Mouse (Mus musculus) kidney, postnatal 0 days (tissue): ENCODE measurements around the gene Dcaf15. TPM values are rescaled to one million over a fixed set of nuclear protein-coding genes. Genes with fewer than 3 reads are reported as not detected.
A peak's percentile ranks its signal among the peaks of the same experiment; 100 is the strongest.

Source experiments
- ATAC-seq: fragments of 200-750 bp; cut with Nextera tagmentation; replicated peaks from 2 replicates; pipeline ENCODE4 v1.8.0; 2017; ENCODE audit warnings: low read depth, moderate number of reproducible peaks, moderate TSS enrichment, moderate library complexity; ENCODE audit not compliant: low FRiP score
- DNase-seq: peaks from one replicate; pipeline ENCODE4 v3.0.0-alpha.2; 2016; ENCODE audit warnings: low spot score
- H3K27ac ChIP-seq: fragments of 300-500 bp; sonication (generic); 2 replicates; pipeline ENCODE4 v1.5.1; 2014; ENCODE audit warnings: mild to moderate bottlenecking
- H3K27me3 ChIP-seq: fragments of 300-500 bp; sonication (generic); 2 replicates; pipeline ENCODE4 v1.6.1; 2014; ENCODE audit warnings: low read length, mixed read lengths; ENCODE audit not compliant: insufficient read depth
- H3K36me3 ChIP-seq: fragments of 300-500 bp; sonication (generic); 2 replicates; pipeline ENCODE4 v1.6.1; 2014; ENCODE audit warnings: low read length, mixed read lengths; ENCODE audit not compliant: insufficient read depth
- H3K4me1 ChIP-seq: fragments of 300-500 bp; sonication (generic); replicated peaks from 2 replicates; pipeline ENCODE4 v1.6.1; 2014; ENCODE audit warnings: antibody characterized with exemption, low read length, mixed read lengths; ENCODE audit not compliant: insufficient read depth
- H3K4me2 ChIP-seq: fragments of 300-500 bp; sonication (generic); 2 replicates; pipeline ENCODE4 v1.6.1; 2014; ENCODE audit warnings: mild to moderate bottlenecking, low read length, moderate library complexity, mixed read lengths
- H3K4me3 ChIP-seq: fragments of 300-500 bp; sonication (generic); replicated peaks from 2 replicates; pipeline ENCODE4 v1.5.1; 2014; ENCODE audit warnings: low read depth, low read length
- H3K9ac ChIP-seq: fragments of 300-500 bp; sonication (generic); 2 replicates; pipeline ENCODE4 v1.6.1; 2014; ENCODE audit warnings: low read depth, low read length
- H3K9me3 ChIP-seq: fragments of 300-500 bp; sonication (generic); replicated peaks from 2 replicates; pipeline ENCODE4 v1.6.1; 2016; ENCODE audit warnings: low read length, inconsistent platforms, mixed read lengths
- CTCF ChIP-seq: IDR thresholded peaks from 2 replicates; pipeline ENCODE4 v1.5.1; 2016; ENCODE audit warnings: antibody characterized with exemption, low read depth, mild to moderate bottlenecking, moderate library complexity
- WGBS: fragments of 180-500 bp; shearing (Covaris S2); extraction: QIAGEN DNeasy Blood & Tissue Kit; methylation state at CpG from one replicate; pipeline ENCODE4 v1.1.7; 2014; 5-methylcytosine and 5-hydroxymethylcytosine counted together
- polyA plus RNA-seq: library from polyadenylated mRNA; unstranded; fragments of >200 nt; fragmentation: Nextera tagmentation; extraction: Ambion mirVana; gene quantifications from 2 replicates; pipeline ENCODE4 v1.2.1, GENCODE M21; 2015

Dcaf15 gene
- polyA plus RNA-seq, 1 experiment from 2014 or later = 7.5 TPM

DNA sequence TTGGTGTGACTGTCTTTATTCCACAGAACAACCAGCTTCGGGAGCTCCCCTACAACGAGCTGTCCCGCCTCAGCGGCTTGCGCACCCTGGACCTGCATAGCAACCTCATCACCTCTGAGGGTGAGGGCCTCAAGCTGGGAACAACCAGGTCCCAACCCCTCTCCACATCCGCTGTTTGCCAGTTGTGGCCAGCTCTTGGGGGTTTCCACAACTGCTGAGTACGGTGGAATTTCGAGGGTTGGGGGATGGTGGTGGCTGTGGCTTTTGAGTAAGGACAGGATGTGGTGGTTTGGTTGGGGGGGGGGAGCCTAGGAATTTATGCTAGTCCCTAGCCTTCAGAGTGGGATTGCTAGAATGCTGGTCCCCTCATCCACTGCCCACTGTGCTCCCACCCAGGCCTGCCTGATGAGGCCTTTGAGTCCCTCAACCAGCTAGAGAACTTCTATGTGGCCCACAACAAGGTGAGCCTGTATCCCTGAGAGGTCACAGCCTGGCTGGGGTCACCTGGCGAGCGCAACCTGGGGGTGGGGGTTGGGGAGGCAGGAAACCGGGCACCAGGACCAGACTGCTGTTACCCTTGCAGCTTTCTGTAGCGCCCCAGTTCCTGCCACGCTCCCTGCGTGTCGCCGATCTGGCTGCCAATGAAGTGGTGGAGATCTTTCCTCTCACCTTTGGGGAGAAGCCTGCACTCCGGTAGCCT, 22.8 kb upstream of the Dcaf15 start:
- H3K4me1 ChIP-seq = no peaks in the 10 kb centered on the region
- H3K9me3 ChIP-seq = no peaks in the 10 kb centered on the region
- no peak overlapping the region for H3K9ac ChIP-seq
- no peak overlapping the region for H3K4me2 ChIP-seq
- DNase-seq (no peak), ATAC-seq (no peak)
- no peak for TF ChIP-seq CTCF
- no peak overlapping the region for H3K27ac ChIP-seq
- no peaks in the 10 kb centered on the region for H3K27me3 ChIP-seq
- H3K4me3 ChIP-seq = no peak overlapping the region
- 58% methylated on average over 17 of the region's 17 CpGs for WGBS
- H3K36me3 ChIP-seq = no peaks in the 10 kb centered on the region; the same call in 1 of the 2 replicates

DNA sequence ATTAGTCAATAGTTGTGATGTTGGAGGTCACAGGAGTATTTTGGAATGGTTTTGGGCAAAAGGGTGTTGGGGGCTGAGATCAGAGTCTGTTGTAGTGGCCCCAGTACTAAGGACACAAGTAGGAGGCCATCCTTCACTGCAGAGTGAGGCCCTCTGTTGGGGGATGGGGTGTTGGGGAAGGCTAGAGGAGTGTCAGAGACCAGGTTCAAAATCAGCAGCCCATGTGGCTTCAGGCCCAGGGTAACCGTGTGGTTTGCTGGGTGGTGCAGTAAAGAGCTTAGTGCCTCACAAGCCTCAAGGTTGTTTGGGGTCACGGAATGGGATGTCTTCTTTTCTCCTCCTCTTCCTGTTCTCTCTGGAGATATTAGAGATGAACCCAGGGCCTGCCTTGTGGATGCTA, 22.2 kb upstream of the Dcaf15 start:
- H3K9me3 ChIP-seq = no peaks in the 10 kb centered on the region
- no peaks in the 10 kb centered on the region for H3K27me3 ChIP-seq
- no peaks in the 10 kb centered on the region for H3K36me3 ChIP-seq
- H3K4me3 ChIP-seq = no peak overlapping the region
- WGBS = 60% methylated on average over 2 of the region's 2 CpGs
- no peak overlapping the region for H3K4me2 ChIP-seq
- ATAC-seq (no peak), DNase-seq (no peak)
- H3K27ac ChIP-seq = no peak overlapping the region
- no peak for TF ChIP-seq CTCF
- no peak overlapping the region for H3K9ac ChIP-seq
- H3K4me1 ChIP-seq = no peaks in the 10 kb centered on the region

- no peak within 1 kb of the TSS for H3K27ac ChIP-seq
- no peaks in the 10 kb centered on the region for H3K4me1 ChIP-seq
- no peaks in the 10 kb centered on the region for H3K36me3 ChIP-seq
- H3K4me3 ChIP-seq = no peak within 1 kb of the TSS
- no peak within 1 kb of the TSS for H3K4me2 ChIP-seq
- no peaks in the 10 kb centered on the region for H3K9me3 ChIP-seq
- no peak within 1 kb of the TSS for H3K9ac ChIP-seq
- 0 out of 2 replicates have a peak, but pooled peaks have one; percentile 33 for ATAC-seq
- WGBS = 29% methylated on average over 9 of the region's 9 CpGs
- H3K27me3 ChIP-seq = no peaks in the 10 kb centered on the region
- TF ChIP-seq CTCF = no peak
- DNase-seq = peak; percentile 34
Observed at GRCm38 (mm10) chr8:84125656-84126055, 21.1 kb upstream of the Dcaf15 start, which contains the start of gene Podnl1. Gene Podnl1 (plus strand): TSS chr8:84125989.

- Histone ChIP-seq H3K4me2 (no peak overlapping the region), H3K27me3 (no peaks in the 10 kb centered on the region), H3K27ac (no peak overlapping the region), H3K4me3 (no peak overlapping the region), H3K9me3 (no peaks in the 10 kb centered on the region), H3K4me1 (no peaks in the 10 kb centered on the region), H3K9ac (no peak overlapping the region), H3K36me3 (no peaks in the 10 kb centered on the region)
- 77% methylated on average over 3 of the region's 3 CpGs for WGBS
- ATAC-seq = no peak
- no peak for DNase-seq
- TF ChIP-seq CTCF = no peak
Observed at GRCm38 (mm10) chr8:84122151-84122550, 17.6 kb upstream of the Dcaf15 start.

DNA sequence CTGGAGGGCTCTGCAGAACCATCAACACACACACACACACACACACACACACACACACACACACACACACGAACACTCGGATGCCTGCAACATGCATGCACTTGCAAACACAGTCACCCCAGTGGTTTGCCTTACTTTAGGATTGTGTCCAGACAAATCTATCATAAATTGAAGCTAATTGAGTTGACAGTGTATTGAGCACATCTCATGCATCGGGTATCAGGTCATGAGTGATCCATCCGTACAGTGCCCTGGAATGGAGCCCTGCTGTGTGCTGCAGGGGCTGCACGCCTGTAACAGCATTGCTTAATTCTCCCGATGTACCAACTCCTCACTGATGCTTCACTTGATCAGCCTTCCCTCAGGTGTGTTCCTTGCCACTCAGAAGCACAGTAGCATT, 11.1 kb upstream of the Dcaf15 start:
- TF ChIP-seq CTCF = no peak
- Histone ChIP-seq H3K27ac (no peak overlapping the region), H3K9me3 (no peaks in the 10 kb centered on the region), H3K4me1 (no peaks in the 10 kb centered on the region), H3K27me3 (no peaks in the 10 kb centered on the region), H3K9ac (no peak overlapping the region), H3K36me3 (no peaks in the 10 kb centered on the region), H3K4me3 (no peak overlapping the region), H3K4me2 (no peak overlapping the region)
- DNase-seq (no peak), ATAC-seq (no peak)
- 82% methylated on average over 6 of the region's 6 CpGs for WGBS

DNA sequence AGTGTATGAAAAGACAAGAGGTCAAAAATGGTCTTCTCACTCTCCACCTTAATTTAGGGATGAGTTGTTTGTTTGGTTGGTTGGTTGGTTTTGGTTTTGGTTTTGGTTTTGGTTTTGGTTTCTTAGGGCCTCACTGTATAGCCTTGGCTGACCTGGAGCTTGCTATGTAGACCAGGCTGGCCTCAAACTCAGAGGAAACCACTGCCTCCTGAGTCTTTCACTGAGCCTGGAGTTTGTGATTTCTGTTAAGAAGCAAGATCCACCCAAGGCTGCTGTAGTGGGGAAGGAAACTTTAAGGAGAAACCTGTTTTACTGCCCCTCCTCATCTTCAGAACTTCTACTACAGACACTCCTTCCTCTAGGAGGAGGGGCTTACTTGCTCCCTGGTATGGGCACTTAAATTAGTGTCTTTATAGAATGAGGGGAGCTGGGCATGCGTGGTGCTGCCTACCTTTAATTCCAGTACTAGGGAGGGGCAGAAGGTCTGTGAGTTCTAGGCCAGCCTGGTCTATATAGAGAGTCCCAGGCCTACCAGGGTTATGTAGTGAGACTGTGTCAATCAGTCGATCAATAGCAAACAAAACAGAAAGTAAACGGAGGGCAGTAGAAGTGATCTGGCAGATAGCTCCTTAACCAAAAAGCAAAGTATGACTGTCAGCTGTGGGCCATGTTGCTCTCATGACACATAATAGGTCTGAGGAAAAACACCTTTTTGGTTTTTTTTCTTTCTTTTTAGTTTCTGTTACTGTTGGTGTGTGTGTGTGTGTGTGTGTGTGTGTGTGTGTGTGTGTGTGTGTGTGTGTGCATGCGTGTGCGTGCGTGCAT, 1.9 kb upstream of the Dcaf15 start:
- H3K4me2 ChIP-seq = no peak overlapping the region
- peaks cover 14% of the 10 kb centered on the region for H3K4me1 ChIP-seq
- no peak for TF ChIP-seq CTCF
- ATAC-seq (no peak), DNase-seq (no peak)
- no peak overlapping the region for H3K27ac ChIP-seq
- WGBS = 92% methylated on average over 6 of the region's 6 CpGs
- H3K27me3 ChIP-seq = no peaks in the 10 kb centered on the region
- H3K9ac ChIP-seq = no peak overlapping the region
- no peak overlapping the region for H3K4me3 ChIP-seq
- no peaks in the 10 kb centered on the region for H3K9me3 ChIP-seq
- H3K36me3 ChIP-seq = no peaks in the 10 kb centered on the region
